Mouse (Mus musculus) left cerebral cortex, adult 9 months (tissue): Measurements from ENCODE around the gene Coq6.
"Not testable (repeated sequence)": the region's sequence is repeated elsewhere in the genome, so short reads cannot be mapped to it uniquely, and the experiment has no call there.

Source experiments
- DNase-seq, 2 experiments: peaks; one replicate each; pipeline ENCODE4 v3.0.0; 2022; ENCODE audit warnings: low spot score in 2 of 2

Gene Coq6

DNA sequence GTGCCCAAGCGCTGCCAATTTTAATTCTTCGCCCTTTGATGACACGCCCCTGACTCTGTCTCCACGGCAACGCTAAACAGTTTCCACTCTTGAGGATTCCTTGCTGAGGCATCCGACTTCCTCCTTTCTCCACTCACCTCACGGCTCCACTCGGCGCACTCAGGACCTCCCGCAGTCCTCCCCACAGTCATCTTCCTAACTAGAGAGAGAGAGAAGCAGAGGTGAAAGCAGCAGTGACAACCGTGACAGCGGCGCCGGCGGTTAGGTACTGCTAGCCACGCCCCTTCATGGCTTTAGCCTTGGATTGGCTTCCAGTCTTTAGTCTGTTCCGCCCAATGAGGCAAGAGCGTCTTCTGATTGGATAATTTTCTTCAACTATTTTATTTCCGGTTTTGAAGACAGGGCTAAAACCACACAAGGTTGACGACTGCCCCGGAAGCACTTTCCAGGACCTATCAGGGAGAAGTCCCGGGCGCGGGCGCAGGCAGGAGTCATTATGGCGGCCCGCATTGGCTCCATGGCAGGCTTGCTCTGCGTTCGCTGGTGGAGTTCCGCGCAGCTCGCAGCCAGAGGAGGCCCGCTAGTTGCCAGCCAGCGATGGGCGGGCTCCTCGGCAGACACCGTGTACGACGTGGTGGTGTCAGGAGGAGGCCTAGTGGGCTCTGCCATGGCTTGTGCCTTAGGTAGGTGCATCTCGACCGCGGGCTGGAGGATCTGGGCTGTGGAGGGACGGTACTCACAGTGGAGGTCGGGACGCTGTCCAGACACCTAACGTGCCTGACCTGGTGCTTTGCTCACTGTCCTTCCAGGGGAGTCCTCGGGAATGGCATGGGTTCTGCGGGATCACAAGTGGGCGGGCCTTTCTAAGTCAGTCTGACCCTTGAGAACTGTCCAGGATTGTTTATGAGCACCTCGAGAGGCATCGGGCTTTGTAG lies at the start of gene Coq6, which contains the start of gene Fam161b:
Gene Coq6 (plus strand): TSS at position 103 of the 935 bp plus-strand sequence.
Gene Fam161b (minus strand): TSS at position 279 of the 935 bp plus-strand sequence.
- DNase-seq: peak; percentile 97 to 98

DNA sequence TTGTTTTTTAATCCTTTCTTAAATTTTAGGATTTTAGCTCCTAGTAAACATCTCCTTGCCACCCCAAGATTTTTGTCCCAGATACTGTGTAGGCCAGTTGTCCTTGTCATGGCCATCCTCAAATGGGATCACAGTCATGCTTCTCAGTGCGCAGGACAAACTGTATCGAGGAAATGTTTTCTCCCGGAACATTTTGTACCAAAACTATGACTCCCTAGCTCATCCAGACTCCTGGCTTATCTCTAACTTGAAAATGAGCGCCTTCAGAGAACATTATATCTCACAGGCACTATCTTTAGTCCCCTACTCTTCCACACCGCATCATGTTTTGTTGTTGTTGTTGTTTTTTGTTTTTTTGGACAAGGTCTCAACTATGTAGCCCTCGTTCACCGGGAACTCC lies 45.5 kb upstream of the Coq6 start:
- no peak for DNase-seq

DNA sequence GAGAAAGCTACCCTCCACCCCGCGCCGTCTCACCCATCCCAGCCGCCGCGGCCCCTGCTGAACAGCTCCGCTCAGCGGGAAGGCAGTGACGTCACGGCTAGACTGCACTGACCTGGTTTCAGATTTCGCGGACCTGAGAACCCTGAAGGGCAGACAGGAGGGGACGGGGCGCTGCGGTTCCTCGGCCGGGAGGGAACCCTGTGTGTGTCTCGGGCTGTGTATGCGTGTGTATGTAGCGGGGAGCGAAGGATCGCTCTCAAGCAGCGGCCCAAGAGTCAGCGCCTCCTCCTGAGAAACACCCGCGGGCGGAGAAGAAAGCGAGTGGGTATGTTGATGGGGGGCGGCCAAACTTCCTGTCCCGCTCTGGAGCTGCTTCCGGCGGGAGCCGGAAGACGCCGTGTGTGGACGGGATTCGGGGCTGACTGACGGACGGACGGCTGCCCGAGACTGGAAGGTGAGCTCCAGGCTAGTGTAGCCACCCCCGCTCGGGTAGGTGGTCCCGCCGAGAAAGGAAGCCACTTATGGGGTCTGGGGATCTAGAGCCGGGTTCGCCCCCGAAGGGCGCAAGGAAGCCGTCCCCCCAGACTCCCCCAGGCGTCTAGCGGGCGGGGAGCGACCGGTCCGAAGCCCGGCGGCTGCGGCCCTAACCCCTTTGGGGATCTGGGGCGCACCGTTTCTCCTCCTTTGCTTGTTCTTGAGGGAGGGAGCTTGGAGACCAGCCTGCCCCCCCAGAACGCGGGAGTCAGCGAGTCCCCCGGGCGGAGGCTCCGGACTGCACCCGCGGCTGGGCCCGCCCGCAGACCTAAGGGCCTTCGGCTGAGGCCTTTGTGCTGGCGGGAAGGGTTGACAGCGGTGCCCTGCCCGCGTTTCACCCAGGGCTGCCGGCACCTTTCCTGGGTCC lies 44.5 kb upstream of the Coq6 start, which contains the start of gene Zfp410:
Gene Zfp410 (plus strand): TSS at position 132 of the 901 bp plus-strand sequence.
- peak; percentile 40 to 82 for DNase-seq

- no peak for DNase-seq
Observed at GRCm38 (mm10) chr12:84327111-84327512, 34.3 kb upstream of the Coq6 start.

GRCm38 (mm10) chr12:84336963-84337625 lies 24.4 kb upstream of the Coq6 start:
- no peak for DNase-seq

DNA sequence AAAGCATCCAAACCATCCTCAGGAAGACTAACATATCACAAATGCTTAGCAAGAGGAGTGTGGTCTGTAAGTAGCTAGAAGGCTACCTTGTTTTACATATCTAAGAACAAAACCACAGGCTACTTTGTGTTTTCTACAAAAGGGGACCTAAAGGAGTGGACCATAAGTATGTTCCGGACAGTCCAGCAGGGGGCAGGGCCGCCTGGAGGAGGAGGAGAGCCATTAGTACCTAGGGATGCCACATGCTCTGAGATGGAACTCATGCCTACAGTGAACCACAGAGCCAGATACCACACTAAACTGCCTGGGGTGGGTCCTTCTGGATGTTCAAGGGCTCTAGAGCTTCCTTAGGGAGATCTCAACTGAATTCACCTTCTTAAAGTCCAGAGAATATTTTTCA lies 14.3 kb upstream of the Coq6 start:
- DNase-seq: no peak

- DNase-seq: not testable (repeated sequence)
Observed at GRCm38 (mm10) chr12:84358699-84359098, 2.8 kb upstream of the Coq6 start.

DNA sequence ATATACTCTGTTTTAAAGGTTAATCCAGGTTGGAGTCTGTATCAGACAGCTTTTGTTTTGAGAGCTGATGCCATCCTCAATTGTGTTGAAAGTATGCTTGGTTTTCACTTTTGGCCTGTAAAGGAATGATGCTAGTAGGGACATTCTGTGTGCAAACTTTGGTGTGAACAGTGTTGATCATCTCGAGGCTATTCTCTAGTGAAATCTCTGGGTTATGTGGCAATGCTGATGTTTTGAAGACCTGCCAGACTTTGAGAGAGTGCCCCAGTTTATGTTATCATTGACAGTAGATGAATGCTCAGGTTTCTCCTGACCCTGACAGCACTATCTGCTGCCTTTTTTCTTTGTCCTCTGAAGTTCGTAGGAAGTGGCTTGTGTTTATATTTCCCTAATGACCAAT lies 1.4 kb downstream of the Coq6 start:
- no peak for DNase-seq

DNA sequence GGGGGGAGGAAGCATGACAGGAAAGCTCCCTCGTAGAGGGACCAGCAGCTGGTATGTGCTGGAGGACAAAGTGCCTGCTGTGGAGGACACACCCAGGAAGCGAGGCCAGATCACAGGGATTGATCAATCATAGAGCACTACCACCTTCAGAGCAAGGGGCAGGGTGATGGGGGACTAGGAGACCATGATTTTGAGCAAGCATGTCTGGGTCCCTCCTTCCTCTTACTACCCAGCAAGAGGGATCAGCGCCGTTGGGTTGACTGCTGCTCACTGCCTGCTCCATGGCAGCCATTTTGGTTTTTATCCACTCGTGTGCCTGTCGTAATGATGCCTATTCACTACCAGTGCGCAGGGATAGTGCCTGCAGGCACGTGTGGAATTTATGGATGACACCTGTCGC lies 2.8 kb downstream of the Coq6 start:
- DNase-seq: no peak

- DNase-seq: no peak
Observed at GRCm38 (mm10) chr12:84365137-84365536, 3.7 kb downstream of the Coq6 start.

DNA sequence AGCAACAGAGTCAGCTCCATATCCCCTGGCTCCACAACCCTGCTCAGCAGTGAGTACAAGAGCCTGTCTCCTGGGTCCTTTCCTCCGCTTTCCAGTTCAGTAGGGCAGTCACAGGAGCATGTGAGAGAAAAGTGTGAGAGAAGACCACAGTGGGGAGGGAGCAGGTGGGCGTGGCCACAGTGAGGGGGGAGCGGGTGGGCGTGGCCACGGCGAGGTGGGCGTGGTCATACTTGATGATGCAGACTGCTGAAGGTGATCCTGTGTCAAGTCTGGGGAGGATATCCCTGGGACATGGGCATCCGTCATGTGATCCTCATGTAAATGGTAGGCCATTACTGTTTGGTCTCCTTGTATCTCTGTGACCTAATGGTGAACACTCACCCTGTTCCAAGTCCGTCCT lies 5.5 kb downstream of the Coq6 start:
- no peak for DNase-seq

GRCm38 (mm10) chr12:84371647-84372046 lies 10.2 kb downstream of the Coq6 start:
- DNase-seq: no peak

- DNase-seq: peak in 1 of 2 experiments; percentile 8
Observed at GRCm38 (mm10) chr12:84373831-84374481, 12.5 kb downstream of the Coq6 start.

DNA sequence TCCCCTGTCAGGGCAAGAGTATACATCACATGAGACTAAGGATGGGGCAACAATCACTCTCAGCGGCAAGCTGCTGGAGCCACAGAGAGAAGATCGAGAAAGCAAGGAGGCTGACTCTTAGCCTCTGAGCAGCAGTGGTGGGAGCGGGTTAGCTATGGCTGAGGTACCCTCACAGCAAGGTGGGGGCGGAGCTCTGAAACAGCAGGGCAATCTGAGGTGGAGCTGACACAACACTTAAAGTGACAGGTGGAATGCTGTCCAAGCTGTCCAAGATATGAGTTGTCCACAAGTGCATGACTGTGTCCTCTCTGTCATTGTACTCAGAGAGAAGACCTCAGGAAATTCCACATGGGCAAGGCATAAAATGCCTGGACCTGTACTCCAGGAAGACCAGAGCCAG lies 20.9 kb downstream of the Coq6 start:
- no peak for DNase-seq

DNA sequence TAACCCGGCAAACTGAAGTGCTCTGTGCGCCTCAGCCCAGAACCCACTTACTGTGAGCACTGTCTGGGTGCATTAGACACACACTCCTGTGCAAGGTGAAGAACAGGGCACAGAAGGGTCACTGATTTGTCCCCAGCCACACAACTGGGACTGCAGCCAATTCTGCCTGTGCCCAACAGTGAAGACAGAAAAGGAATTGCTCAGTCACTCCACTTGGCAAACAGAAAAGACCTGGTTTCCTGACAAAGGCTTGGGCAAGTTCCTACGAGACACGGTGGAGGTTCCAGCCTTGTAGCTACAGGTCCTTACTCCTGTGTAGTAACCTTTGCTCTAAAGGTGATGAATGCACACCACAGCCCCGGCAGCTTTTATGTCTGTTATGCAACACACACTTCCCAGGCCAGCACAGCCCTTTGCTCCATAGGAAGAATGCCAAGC lies 23.2 kb downstream of the Coq6 start:
- DNase-seq: no peak

- DNase-seq: no peak
Observed at GRCm38 (mm10) chr12:84385408-84385807, 24.0 kb downstream of the Coq6 start.

- no peak for DNase-seq
Observed at GRCm38 (mm10) chr12:84388097-84388496, 26.6 kb downstream of the Coq6 start.

DNA sequence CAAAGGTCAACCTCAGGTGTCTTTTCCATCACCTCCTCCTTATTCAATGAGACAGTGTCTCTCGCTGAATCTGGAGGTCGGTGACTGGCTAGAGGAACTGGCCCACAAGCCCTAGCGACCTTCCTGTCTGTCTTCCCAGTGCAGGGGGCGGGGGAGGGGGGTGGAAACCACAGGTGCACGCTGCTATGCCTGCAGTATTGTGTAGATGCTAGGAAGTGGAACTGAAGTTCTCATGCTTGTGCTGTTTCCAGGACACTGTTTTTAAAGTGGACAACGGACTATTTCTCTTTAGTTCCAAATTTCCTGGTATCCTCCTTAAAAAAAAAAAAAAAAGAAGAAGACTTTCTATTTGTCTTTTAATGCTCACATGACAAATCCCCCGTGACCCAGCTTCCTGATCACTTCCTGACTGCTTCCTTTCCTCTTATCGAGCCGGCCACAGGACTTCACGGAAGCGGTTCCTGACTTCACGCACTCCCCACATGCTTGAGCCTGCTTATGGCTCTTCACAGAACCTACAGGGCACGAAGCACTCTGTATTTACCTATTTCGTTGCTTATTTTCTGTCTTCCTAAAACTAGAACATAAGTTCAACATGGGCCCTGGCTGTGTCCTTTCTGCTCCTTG lies 27.4 kb downstream of the Coq6 start:
- no peak for DNase-seq

- DNase-seq: no peak
Observed at GRCm38 (mm10) chr12:84390336-84390735, 28.9 kb downstream of the Coq6 start.

GRCm38 (mm10) chr12:84392681-84393080 lies 31.2 kb downstream of the Coq6 start:
- DNase-seq: no peak

- no peak for DNase-seq
Observed at GRCm38 (mm10) chr12:84393847-84394246, 32.4 kb downstream of the Coq6 start.
